19 mouse cellular contexts compared by ENCODE assay signal in genomic region chr9:83569898-83570297, GRCm38 (mm10).
"Had no signal": no experiment of that assay in that cellular context is flagged by ENCODE, and none has a peak within 500 bp of the region (broad histone marks: within the 10 kb centered on the region; RNA-seq: fewer than 3 reads in every experiment).

No protein-coding gene starts in this region.

- H3K4me2 ChIP-seq: intestine, embryonic 15.5 days; limb, embryonic 12.5 days; limb, embryonic 15.5 days; liver, embryonic 13.5 days; midbrain, embryonic 11.5 days; neural tube, embryonic 12.5 days; neural tube, embryonic 15.5 days had no signal

- H3K36me3 ChIP-seq: intestine, embryonic 15.5 days; limb, embryonic 12.5 days; limb, embryonic 15.5 days; liver, embryonic 13.5 days; neural tube, embryonic 12.5 days; neural tube, embryonic 15.5 days had no signal

- H3K27me3 ChIP-seq: intestine, embryonic 15.5 days; limb, embryonic 12.5 days; limb, embryonic 15.5 days; liver, embryonic 13.5 days; neural tube, embryonic 12.5 days; neural tube, embryonic 15.5 days had no signal

- H3K9ac ChIP-seq: intestine, embryonic 15.5 days; limb, embryonic 12.5 days; limb, embryonic 15.5 days; liver, embryonic 13.5 days; neural tube, embryonic 12.5 days; neural tube, embryonic 15.5 days had no signal

- H3K4me3 ChIP-seq: intestine, embryonic 15.5 days; limb, embryonic 12.5 days; limb, embryonic 15.5 days; liver, embryonic 13.5 days; neural tube, embryonic 12.5 days; neural tube, embryonic 15.5 days had no signal

- H3K4me1 ChIP-seq: neural tube, embryonic 12.5 days had no signal

- H3K27ac ChIP-seq: intestine, embryonic 15.5 days; limb, embryonic 12.5 days; liver, embryonic 13.5 days; macrophage; neural tube, embryonic 12.5 days; neural tube, embryonic 15.5 days; stomach, postnatal 0 days had no signal

- H3K9me3 ChIP-seq: intestine, embryonic 15.5 days; limb, embryonic 12.5 days; limb, embryonic 15.5 days; liver, embryonic 13.5 days; neural tube, embryonic 12.5 days; neural tube, embryonic 15.5 days had no signal

- DNase-seq: kidney, adult 11 months; kidney, adult 8-10 months; kidney, postnatal 14 days; kidney, postnatal 4 days; left cerebral cortex, postnatal 4 days; liver, embryonic 13.5 days; lung, postnatal 14 days; midbrain, embryonic 14.5 days; thymus, adult 2 months; thymus, postnatal 14 days; thymus, postnatal 4 days had no signal
